Mouse (Mus musculus): Measurements from ENCODE around the gene Pin4.
"Not testable (repeated sequence)": the region's sequence is repeated elsewhere in the genome, so short reads cannot be mapped to it uniquely, and the experiment has no call there.

The Pin4 gene

DNA sequence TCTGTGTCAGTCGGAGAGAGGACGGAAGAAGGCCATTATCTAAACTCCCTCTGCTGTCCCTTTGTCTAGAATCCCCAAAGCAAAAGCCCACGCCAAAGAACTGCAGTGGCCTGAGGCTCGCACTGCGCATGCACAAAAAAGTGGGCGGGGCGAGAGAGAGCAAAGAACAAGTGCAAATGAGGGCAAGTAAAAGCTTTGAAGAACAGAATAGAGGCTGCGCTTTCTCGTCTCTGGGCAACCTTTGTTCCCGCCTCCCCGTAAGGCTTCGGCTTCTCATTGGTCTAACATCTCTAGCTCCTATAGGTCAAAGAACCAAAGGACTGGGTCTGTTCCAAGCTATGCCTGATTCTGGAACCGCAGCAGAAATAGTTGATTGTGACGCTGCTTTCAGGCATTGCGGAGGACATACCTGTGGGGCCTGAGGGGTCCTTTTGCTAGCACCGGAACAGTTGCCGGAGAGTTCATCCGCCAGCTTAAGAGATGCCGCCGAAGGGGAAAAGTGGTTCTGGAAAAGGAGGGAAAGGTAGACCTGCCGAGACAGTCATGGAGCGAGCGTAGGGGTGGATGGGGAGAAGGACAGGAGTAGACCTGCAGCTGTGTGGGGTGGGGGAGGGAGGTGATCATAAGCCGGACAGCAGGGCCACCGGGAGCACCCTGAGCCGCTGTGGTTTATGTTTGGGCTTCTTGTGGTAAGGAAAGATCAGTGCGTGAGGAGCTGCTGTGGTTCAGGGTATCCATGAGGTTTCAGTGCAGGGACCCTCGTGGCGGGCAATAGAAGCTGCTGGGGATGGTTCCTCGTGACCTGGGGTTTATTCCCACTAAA lies at the start of gene Pin4:
Gene Pin4 (plus strand): TSS at position 406 of the 823 bp plus-strand sequence.
- DNase-seq (ENCODE audit: low read depth, low spot score) = peak; percentile 95

DNA sequence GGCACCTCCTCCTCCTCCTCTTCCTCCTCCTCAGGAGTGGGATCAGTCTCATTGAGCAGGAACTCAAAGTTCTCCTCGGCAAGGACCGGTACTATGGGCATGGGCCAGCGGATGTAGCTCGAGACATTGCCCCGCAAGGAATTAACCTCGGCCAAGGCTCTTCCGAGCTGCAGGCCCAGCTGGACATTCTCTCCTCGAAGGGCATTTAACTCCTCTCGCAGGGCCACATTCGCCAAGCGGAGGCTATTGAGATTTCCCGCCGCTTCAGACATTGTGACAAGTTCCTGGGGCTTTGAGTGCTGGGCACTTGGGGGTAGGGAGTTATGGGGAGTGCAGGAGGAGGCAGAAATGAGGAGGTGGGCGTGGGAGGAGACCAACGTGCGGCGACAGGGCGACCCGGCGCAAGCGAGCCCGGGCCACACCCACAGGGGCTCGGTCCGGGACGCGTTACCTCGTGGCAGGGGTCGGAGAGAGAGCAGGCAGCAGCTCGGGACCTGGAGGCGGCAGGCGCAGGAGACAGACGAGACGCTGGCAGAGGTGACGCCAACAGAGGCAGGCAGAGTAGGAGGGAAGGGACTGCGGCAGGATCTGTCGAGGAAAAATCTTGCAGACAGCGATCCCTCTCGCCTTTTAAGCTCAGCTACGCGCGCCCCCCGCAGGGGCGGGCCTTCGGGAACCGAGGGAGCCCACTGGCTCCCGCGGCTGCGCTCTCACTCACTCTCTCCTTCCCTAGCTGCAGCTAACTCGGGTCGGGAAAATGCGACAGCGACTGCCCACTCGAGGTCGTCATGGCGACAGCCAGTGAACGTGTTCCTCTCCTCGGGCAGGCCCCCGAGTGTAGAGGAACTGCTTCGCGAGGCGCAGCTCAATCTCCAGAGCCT lies 48.4 kb upstream of the Pin4 start, which contains the start of gene Rtl5:
Gene Rtl5 (minus strand): TSS at position 714 of the 881 bp plus-strand sequence.
- DNase-seq (ENCODE audit: low read depth, low spot score) = peak; percentile 61

GRCm38 (mm10) chrX:102071517-102071916 lies 47.7 kb upstream of the Pin4 start:
- DNase-seq (ENCODE audit: low read depth, low spot score) = no peak

- DNase-seq (ENCODE audit: low read depth, low spot score) = no peak
Observed at GRCm38 (mm10) chrX:102073605-102074325, 45.5 kb upstream of the Pin4 start.

DNA sequence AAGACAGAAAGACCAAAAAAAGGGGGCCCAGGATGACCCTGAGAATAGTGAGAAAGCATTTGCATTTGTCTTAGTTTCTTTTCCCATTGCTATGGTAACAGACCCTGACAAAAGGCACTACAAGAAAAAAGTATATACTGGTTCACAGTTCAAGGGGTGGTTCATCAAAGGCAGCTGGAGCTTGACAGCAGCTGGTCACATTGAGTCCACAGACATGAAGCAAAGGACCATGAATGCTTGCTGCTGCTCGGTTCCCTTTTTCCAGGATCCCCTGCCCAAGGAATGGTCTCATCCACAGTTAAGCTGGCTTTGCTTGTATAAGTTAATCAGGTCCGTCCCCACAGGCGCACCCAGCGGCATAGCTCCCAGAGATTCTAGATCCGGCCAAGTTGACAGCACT lies 44.8 kb upstream of the Pin4 start:
- no peak for DNase-seq (ENCODE audit: low read depth, low spot score)

DNA sequence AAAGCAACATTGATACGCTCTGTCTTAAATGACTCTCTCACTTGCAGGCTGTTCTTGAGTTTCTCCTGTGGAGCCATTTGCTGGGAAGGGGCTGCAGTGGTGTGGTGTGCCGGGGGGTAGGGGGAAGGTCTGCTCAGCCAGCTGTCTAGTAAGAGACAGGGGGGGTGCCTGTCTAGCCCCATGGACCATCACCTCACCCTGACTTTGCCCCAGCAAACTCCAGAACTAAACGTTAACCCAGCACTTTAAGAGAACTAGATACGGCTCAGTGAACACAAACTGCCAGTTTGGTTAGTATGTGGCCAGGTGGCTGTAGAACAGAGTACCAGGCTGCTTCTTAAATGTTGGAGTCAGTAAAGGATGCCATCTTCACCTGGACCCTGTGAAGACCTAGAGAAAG lies 44.1 kb upstream of the Pin4 start:
- DNase-seq (ENCODE audit: low read depth, low spot score) = no peak

GRCm38 (mm10) chrX:102076886-102077765 lies 42.1 kb upstream of the Pin4 start:
- no peak for DNase-seq (ENCODE audit: low read depth, low spot score)

DNA sequence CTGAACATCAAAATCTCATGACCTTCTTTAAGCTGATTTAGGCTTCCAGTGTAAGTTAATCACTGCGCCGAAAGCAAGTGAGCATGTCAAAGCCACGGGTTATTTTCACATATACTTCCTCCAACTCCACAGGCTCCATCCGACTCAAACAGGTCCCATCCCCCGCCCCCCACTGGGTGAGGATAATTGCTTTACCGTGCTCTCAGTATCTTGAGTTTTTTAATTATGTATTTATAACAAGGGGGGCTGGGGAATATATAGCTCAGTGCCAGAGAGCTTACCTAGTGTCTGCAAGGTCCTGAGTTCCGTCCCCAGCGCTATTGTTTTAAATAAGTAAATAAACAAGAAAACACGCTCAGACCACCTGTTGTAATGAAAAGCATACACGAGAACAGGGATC lies 38.2 kb upstream of the Pin4 start:
- no peak for DNase-seq (ENCODE audit: low read depth, low spot score)

DNA sequence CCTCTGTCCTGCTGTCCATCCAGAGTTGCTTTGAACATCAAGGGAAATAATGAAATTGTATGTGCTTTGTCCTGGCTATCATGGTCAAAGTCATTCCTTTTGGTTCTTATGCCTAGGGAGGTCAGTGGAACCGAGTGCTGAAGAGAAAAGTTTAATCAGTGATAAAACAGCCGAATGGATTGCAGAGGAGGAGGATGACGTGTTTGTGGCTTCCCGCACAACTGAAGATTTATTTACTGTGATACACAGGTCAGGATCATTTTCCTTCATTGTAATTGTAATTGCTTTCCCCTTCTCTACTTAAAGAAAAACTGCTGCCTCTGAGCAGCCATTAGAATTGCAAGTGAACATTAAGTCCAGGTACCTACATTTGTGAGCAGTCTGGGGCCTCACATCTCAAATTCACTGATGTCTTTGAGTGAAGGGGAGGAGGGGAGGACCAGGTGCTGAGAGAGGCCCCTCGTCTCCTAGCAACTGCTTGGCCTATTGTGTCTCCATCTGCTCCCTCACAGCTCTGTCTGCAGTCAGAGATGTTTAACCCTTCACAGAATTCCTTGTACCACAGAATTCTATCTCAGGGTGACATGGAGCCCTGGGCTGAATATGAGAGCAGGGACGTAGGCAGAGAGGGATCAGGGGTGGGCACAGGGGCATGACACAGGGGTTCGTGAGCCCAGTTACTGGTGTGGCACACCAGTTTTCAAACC lies 37.5 kb upstream of the Pin4 start:
- DNase-seq (ENCODE audit: low read depth, low spot score) = no peak

GRCm38 (mm10) chrX:102082340-102082739 lies 36.9 kb upstream of the Pin4 start:
- no peak for DNase-seq (ENCODE audit: low read depth, low spot score)

- no peak for DNase-seq (ENCODE audit: low read depth, low spot score)
Observed at GRCm38 (mm10) chrX:102085798-102086443, 33.3 kb upstream of the Pin4 start.

GRCm38 (mm10) chrX:102090605-102091004 lies 28.6 kb upstream of the Pin4 start:
- no peak for DNase-seq (ENCODE audit: low read depth, low spot score)

DNA sequence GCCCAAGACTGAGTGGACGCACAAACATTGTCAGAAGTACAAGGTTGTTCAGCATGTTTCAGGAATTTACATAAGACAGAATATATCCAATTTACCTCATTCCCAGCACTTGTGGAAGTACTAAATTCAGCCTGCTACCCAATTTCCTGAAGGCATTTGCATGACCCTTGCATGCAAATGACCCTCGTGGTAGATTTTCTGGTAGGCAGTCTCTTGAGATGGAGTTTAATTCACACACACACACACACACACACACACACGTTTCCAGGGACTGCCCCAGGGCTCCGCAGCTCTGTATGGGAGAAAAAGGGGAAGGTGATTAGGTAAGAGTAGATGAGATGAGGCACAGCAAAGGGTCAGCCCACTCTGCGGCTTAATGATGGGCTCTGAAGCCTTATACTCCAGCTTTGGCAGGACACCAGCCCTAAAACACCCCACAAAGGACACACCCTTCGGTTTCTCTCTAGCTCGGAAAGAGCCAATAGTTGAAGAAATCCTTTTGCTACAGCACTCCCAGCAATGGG lies 24.8 kb upstream of the Pin4 start:
- DNase-seq (ENCODE audit: low read depth, low spot score) = no peak

DNA sequence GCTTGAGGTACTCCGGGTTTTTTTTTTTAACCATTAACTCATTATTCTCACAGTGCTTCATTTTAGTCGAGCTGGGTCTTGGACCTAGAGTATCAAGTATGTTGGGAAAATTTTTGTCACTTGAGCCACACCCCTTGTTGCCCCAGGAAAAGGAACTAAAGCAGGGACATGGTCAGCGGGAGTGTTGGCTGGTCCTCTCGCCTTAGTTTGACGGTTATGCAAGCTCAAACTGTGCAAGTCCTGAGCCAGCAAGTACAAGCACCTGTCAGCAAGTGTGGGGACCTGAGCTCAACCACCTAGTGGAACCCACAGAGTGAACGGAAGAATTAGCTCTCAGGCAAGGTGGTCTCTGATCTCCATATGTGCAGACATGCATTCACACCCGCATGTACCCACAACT lies 17.4 kb upstream of the Pin4 start:
- DNase-seq (ENCODE audit: low read depth, low spot score) = no peak

GRCm38 (mm10) chrX:102103830-102104229 lies 15.4 kb upstream of the Pin4 start:
- DNase-seq (ENCODE audit: low read depth, low spot score) = not testable (repeated sequence)

DNA sequence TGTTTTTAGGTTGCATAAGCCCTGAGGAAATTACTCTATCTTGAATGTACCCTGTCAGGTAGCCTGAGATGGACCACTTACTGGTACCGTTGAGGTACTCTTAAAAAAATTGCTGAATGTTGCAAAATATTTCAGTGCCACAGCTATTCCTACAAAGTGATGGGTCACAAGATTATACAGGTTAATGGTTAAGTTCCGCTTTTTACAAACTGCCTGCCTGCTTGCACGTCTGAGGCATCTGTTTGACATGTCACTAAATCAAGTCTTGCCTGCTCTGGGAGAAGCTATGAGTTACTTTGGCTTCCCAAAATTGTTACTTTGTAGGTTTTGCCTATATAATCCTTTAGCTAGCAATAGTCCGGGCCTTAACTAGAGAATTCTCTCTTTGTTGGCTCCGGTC lies 9.9 kb upstream of the Pin4 start:
- not testable (repeated sequence) for DNase-seq (ENCODE audit: low read depth, low spot score)

DNA sequence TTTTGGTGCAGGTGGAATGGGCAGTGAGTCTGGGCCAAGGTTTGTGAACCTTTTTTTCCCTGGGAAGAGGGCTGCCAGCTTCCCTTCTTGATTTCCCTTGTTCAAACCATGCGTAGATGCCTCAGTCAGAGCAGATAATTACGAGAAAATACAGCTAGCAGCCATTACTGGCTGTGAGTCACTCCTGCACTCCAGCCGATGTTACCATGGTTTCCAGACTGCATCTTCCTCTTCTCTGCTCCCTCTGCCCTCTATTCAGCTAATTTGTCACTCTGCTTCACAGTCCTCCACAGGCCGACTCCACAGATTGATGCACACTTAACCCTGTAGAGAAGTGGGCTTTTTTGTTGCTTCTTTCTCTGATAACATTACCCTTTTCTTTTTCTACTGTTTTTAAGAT lies 3.6 kb upstream of the Pin4 start:
- DNase-seq (ENCODE audit: low read depth, low spot score) = no peak

- DNase-seq (ENCODE audit: low read depth, low spot score) = no peak
Observed at GRCm38 (mm10) chrX:102121321-102121720, 2.1 kb downstream of the Pin4 start.

GRCm38 (mm10) chrX:102141157-102141556 lies 21.9 kb downstream of the Pin4 start:
- DNase-seq (ENCODE audit: low read depth, low spot score) = no peak

Data from CD4-positive, CD25-positive, alpha-beta regulatory T cell, adult 2 months (primary cell).